Mouse (Mus musculus): ENCODE measurements around the gene Gm8271.
"Not testable (repeated sequence)": the region's sequence is repeated elsewhere in the genome, so short reads cannot be mapped to it uniquely, and the experiment has no call there.

The Gm8271 gene

GRCm38 (mm10) chr14:5185493-5185892, at the start of gene Gm8271:
Gene Gm8271 (plus strand): TSS chr14:5185793.
- DNase-seq, result not testable (repeated sequence)

GRCm38 (mm10) chr14:5164235-5164634, 21.4 kb upstream of the Gm8271 start, which contains the start of gene Gm3317:
Gene Gm3317 (plus strand): TSS chr14:5164535.
- not testable (repeated sequence) for DNase-seq
